Mouse (Mus musculus) lung, postnatal 0 days (tissue): Measurements from ENCODE around the gene Ppfia2. TPM values are rescaled to one million over a fixed set of nuclear protein-coding genes. Genes with fewer than 3 reads are reported as not detected.

Experiments used
- ATAC-seq: fragments of 200-750 bp; cut with Nextera tagmentation; 2 replicates; pipeline ENCODE4 v1.8.0; 2017; ENCODE audit warnings: moderate library complexity
- DNase-seq: peaks from one replicate; pipeline ENCODE4 v3.0.0-alpha.2; 2016; ENCODE audit warnings: low spot score
- H3K27ac ChIP-seq: fragments of 300-500 bp; sonication (generic); 2 replicates; pipeline ENCODE4 v1.5.1; 2014; ENCODE audit warnings: antibody characterized with exemption, mild to moderate bottlenecking, low read length, mixed read lengths
- H3K27me3 ChIP-seq: fragments of 300-500 bp; sonication (generic); replicated peaks from 2 replicates; pipeline ENCODE4 v1.6.1; 2014; ENCODE audit warnings: low read length, mixed read lengths; ENCODE audit not compliant: insufficient read depth
- H3K36me3 ChIP-seq: fragments of 300-500 bp; sonication (generic); 2 replicates; pipeline ENCODE4 v1.6.1; 2014; ENCODE audit warnings: low read length, mixed read lengths; ENCODE audit not compliant: insufficient read depth
- H3K4me1 ChIP-seq: fragments of 300-500 bp; sonication (generic); 2 replicates; pipeline ENCODE4 v1.6.1; 2014; ENCODE audit warnings: antibody characterized with exemption, low read depth, low read length, mixed read lengths; ENCODE audit not compliant: insufficient read depth
- H3K4me2 ChIP-seq: fragments of 300-500 bp; sonication (generic); replicated peaks from 2 replicates; pipeline ENCODE4 v1.6.1; 2014; ENCODE audit warnings: low read depth, mild to moderate bottlenecking, low read length, moderate library complexity, mixed read lengths
- H3K4me3 ChIP-seq: fragments of 300-500 bp; sonication (generic); 2 replicates; pipeline ENCODE4 v1.5.1; 2014; ENCODE audit warnings: low read depth, low read length
- H3K9ac ChIP-seq: fragments of 300-500 bp; sonication (generic); replicated peaks from 2 replicates; pipeline ENCODE4 v1.6.1; 2014; ENCODE audit warnings: low read depth, mild to moderate bottlenecking
- H3K9me3 ChIP-seq: fragments of 300-500 bp; sonication (generic); 2 replicates; pipeline ENCODE4 v1.6.1; 2016; ENCODE audit warnings: low read length, mixed read lengths
- CTCF ChIP-seq: IDR thresholded peaks from 2 replicates; pipeline ENCODE4 v1.5.1; 2016; ENCODE audit warnings: antibody characterized with exemption, mild to moderate bottlenecking
- EP300 ChIP-seq: IDR thresholded peaks from 2 replicates; pipeline ENCODE4 v1.6.1; 2016; ENCODE audit warnings: antibody characterized with exemption, mild to moderate bottlenecking, control low read depth
- whole genome bisulfite sequencing: fragments of 180-500 bp; shearing (Covaris S2); extraction: QIAGEN DNeasy Blood & Tissue Kit; methylation state at CpG from one replicate; pipeline ENCODE4 v1.1.7; 2014; 5-methylcytosine and 5-hydroxymethylcytosine counted together
- polyA plus RNA-seq: library from polyadenylated mRNA; unstranded; fragments of >200 nt; fragmentation: Nextera tagmentation; extraction: Ambion mirVana; gene quantifications from 2 replicates; pipeline ENCODE4 v1.2.1, GENCODE M21; 2015

The Ppfia2 gene
- polyA plus RNA-seq, 1 experiment from 2014 or later, result 0.36 TPM

GRCm38 (mm10) chr10:106633898-106634297 is 163.8 kb downstream of the Ppfia2 start:
- 43% methylated on average over 7 of the region's 7 CpGs for WGBS
- peak overlapping the region; percentile 50 for H3K4me2 ChIP-seq
- no peak for DNase-seq

GRCm38 (mm10) chr10:106652276-106652675 is 182.1 kb downstream of the Ppfia2 start:
- no peaks in the 10 kb centered on the region for H3K36me3 ChIP-seq
- WGBS, result 81% methylated on average over 4 of the region's 4 CpGs

More at GRCm38 (mm10) chr10:106633898-106634297, 163.8 kb downstream of the Ppfia2 start:
- H3K4me1 ChIP-seq, result no peaks in the 10 kb centered on the region
- no peak for ATAC-seq
- no peaks in the 10 kb centered on the region for H3K27me3 ChIP-seq
- H3K9me3 ChIP-seq, result no peaks in the 10 kb centered on the region
- H3K27ac ChIP-seq, result no peak overlapping the region
- peak overlapping the region; percentile 0; the same call in 1 of the 2 replicates for H3K4me3 ChIP-seq
- no peak for TF ChIP-seq CTCF
- TF ChIP-seq EP300, result no peak
- H3K9ac ChIP-seq, result no peak overlapping the region
- no peaks in the 10 kb centered on the region for H3K36me3 ChIP-seq

GRCm38 (mm10) chr10:106665221-106665620 is 195.1 kb downstream of the Ppfia2 start:
- no peak overlapping the region for H3K4me2 ChIP-seq
- no peak overlapping the region for H3K4me3 ChIP-seq
- ATAC-seq (no peak), DNase-seq (no peak)
- no peak overlapping the region for H3K27ac ChIP-seq
- H3K27me3 ChIP-seq, result no peaks in the 10 kb centered on the region
- H3K36me3 ChIP-seq, result no peaks in the 10 kb centered on the region
- 87% methylated on average over 3 of the region's 3 CpGs for WGBS
- H3K9me3 ChIP-seq, result no peaks in the 10 kb centered on the region
- H3K4me1 ChIP-seq, result no peaks in the 10 kb centered on the region
- no peak for TF ChIP-seq CTCF
- TF ChIP-seq EP300, result no peak
- H3K9ac ChIP-seq, result no peak overlapping the region

More at GRCm38 (mm10) chr10:106652276-106652675, 182.1 kb downstream of the Ppfia2 start:
- no peak for ATAC-seq
- Histone ChIP-seq H3K4me2 (no peak overlapping the region), H3K4me1 (no peaks in the 10 kb centered on the region), H3K27me3 (no peaks in the 10 kb centered on the region), H3K9me3 (no peaks in the 10 kb centered on the region), H3K9ac (no peak overlapping the region), H3K4me3 (no peak overlapping the region), H3K27ac (no peak overlapping the region)
- no peak for DNase-seq
- TF ChIP-seq CTCF, result no peak
- no peak for TF ChIP-seq EP300

GRCm38 (mm10) chr10:106670170-106670569 is 200.0 kb downstream of the Ppfia2 start:
- H3K9ac ChIP-seq, result no peak overlapping the region
- no peak overlapping the region for H3K4me3 ChIP-seq
- no peaks in the 10 kb centered on the region for H3K4me1 ChIP-seq
- no peaks in the 10 kb centered on the region for H3K36me3 ChIP-seq
- no peak overlapping the region for H3K4me2 ChIP-seq
- H3K27me3 ChIP-seq, result no peaks in the 10 kb centered on the region
- DNase-seq (no peak), ATAC-seq (no peak)
- WGBS, result 82% methylated on average over 3 of the region's 3 CpGs
- H3K9me3 ChIP-seq, result no peaks in the 10 kb centered on the region
- TF ChIP-seq EP300 (no peak), CTCF (no peak)
- no peak overlapping the region for H3K27ac ChIP-seq

GRCm38 (mm10) chr10:106681395-106681794 is 211.3 kb downstream of the Ppfia2 start:
- no peak for DNase-seq
- no peaks in the 10 kb centered on the region for H3K27me3 ChIP-seq
- no peak overlapping the region for H3K9ac ChIP-seq
- ATAC-seq, result no peak
- no peak overlapping the region for H3K4me3 ChIP-seq
- no peaks in the 10 kb centered on the region for H3K4me1 ChIP-seq
- no peak overlapping the region for H3K4me2 ChIP-seq
- TF ChIP-seq EP300 (no peak), CTCF (no peak)
- 83% methylated on average over 5 of the region's 5 CpGs for WGBS
- H3K36me3 ChIP-seq, result no peaks in the 10 kb centered on the region
- H3K9me3 ChIP-seq, result no peaks in the 10 kb centered on the region
- no peak overlapping the region for H3K27ac ChIP-seq

GRCm38 (mm10) chr10:106685519-106685918 is 215.4 kb downstream of the Ppfia2 start:
- Histone ChIP-seq H3K36me3 (no peaks in the 10 kb centered on the region), H3K9ac (no peak overlapping the region), H3K4me1 (no peaks in the 10 kb centered on the region), H3K9me3 (no peaks in the 10 kb centered on the region), H3K27ac (no peak overlapping the region), H3K4me2 (no peak overlapping the region), H3K4me3 (no peak overlapping the region), H3K27me3 (no peaks in the 10 kb centered on the region)
- TF ChIP-seq EP300, result no peak
- TF ChIP-seq CTCF, result no peak
- WGBS, result 35% methylated on average over 3 of the region's 3 CpGs
- DNase-seq, result no peak
- ATAC-seq, result no peak

GRCm38 (mm10) chr10:106719936-106720335 is 249.8 kb downstream of the Ppfia2 start:
- ATAC-seq, result no peak
- H3K4me2 ChIP-seq, result no peak overlapping the region

More at GRCm38 (mm10) chr10:106719936-106720335, 249.8 kb downstream of the Ppfia2 start:
- Histone ChIP-seq H3K36me3 (no peaks in the 10 kb centered on the region), H3K27me3 (no peaks in the 10 kb centered on the region), H3K9ac (no peak overlapping the region), H3K27ac (no peak overlapping the region), H3K9me3 (no peaks in the 10 kb centered on the region), H3K4me3 (no peak overlapping the region), H3K4me1 (no peaks in the 10 kb centered on the region)
- WGBS, result 72% methylated on average over 2 of the region's 2 CpGs
- DNase-seq, result no peak
- TF ChIP-seq EP300 (no peak), CTCF (no peak)
